Mouse (Mus musculus) CH12.LX (cell line): ENCODE data around the gene Gpr33. TPM values are rescaled to one million over a fixed set of nuclear protein-coding genes. Genes with fewer than 3 reads are reported as not detected.

Experiments
- DNase-seq: peaks from one replicate; pipeline ENCODE4 v3.0.0-alpha.2; 2013; ENCODE audit errors: extremely low read depth
- H3K27ac ChIP-seq: 2 replicates; pipeline ENCODE4 v1.5.1; 2012; ENCODE audit warnings: low read depth, mild to moderate bottlenecking, control low read depth, moderate library complexity; ENCODE audit not compliant: insufficient read depth
- H3K27me3 ChIP-seq: replicated peaks from 2 replicates; pipeline ENCODE3; 2012; ENCODE audit warnings: inconsistent platforms
- H3K36me3 ChIP-seq, 2 experiments: replicated peaks in 1 of 2; 2 replicates each; pipeline versions ENCODE3 to v1.6.1; 2012; ENCODE audit warnings: inconsistent platforms in 1 of 2, low read length in 1 of 2, mild to moderate bottlenecking in 1 of 2, mixed read lengths in 1 of 2, moderate library complexity in 1 of 2; ENCODE audit not compliant: control insufficient read depth in 1 of 2, insufficient read depth in 1 of 2
- H3K4me1 ChIP-seq, 2 experiments: 2 replicates each; pipeline ENCODE4 v1.6.1; 2012; ENCODE audit warnings: inconsistent platforms in 1 of 2, moderate library complexity in 1 of 2; ENCODE audit not compliant: insufficient read depth in 2 of 2, control insufficient read depth in 1 of 2
- H3K4me2 ChIP-seq: 2 replicates; pipeline ENCODE4 v1.6.1; 2012; ENCODE audit warnings: low read depth, mild to moderate bottlenecking, control low read depth; ENCODE audit not compliant: poor library complexity, insufficient read depth, severe bottlenecking
- H3K4me3 ChIP-seq, 3 experiments: fragments of 150-350 bp in 1 of 3; sonication (generic) in 1 of 3; replicated peaks in 1 of 3; 2 replicates each; pipeline versions ENCODE3 to v1.5.1; 2011 to 2012; ENCODE audit warnings: low read depth in 2 of 3, low read length in 2 of 3, mild to moderate bottlenecking in 2 of 3, moderate library complexity in 2 of 3, control low read depth in 1 of 3, improper control_type of control experiment in 1 of 3, inconsistent platforms in 1 of 3, mixed read lengths in 1 of 3; ENCODE audit not compliant: poor library complexity in 1 of 3
- H3K79me2 ChIP-seq: replicated peaks from 2 replicates; pipeline ENCODE4 v1.6.1; 2012; ENCODE audit warnings: mild to moderate bottlenecking, moderate library complexity; ENCODE audit not compliant: control insufficient read depth, poor library complexity, insufficient read depth, severe bottlenecking; ENCODE audit errors: extremely low read depth
- H3K9ac ChIP-seq: 2 replicates; pipeline ENCODE4 v1.6.1; 2012; ENCODE audit warnings: low read depth, mild to moderate bottlenecking, control low read depth, moderate library complexity; ENCODE audit not compliant: insufficient read depth
- H3K9me3 ChIP-seq: replicated peaks from 2 replicates; pipeline ENCODE3; 2012; ENCODE audit warnings: low read length, inconsistent platforms, mixed read lengths
- BHLHE40 ChIP-seq: IDR thresholded peaks from 2 replicates; pipeline ENCODE4 v1.6.1; 2011; ENCODE audit warnings: mild to moderate bottlenecking, low read depth, low read length, improper control_type of control experiment
- E2F4 ChIP-seq: IDR thresholded peaks from 2 replicates; pipeline ENCODE4 v1.6.1; 2011; ENCODE audit warnings: low read depth, low read length, improper control_type of control experiment; ENCODE audit not compliant: insufficient replicate concordance
- ETS1 ChIP-seq: conservative IDR thresholded peaks from 2 replicates; pipeline ENCODE4 v1.6.1; 2012; ENCODE audit warnings: low read depth, mild to moderate bottlenecking, inconsistent platforms, low read length, improper control_type of control experiment, moderate library complexity
- GABPA ChIP-seq: IDR thresholded peaks from 2 replicates; pipeline ENCODE4 v1.6.1; 2012; ENCODE audit warnings: low read depth, low read length, improper control_type of control experiment, inconsistent platforms; ENCODE audit not compliant: insufficient replicate concordance
- JUN ChIP-seq: IDR thresholded peaks from 2 replicates; pipeline ENCODE4 v1.6.1; 2011; ENCODE audit warnings: low read depth, mild to moderate bottlenecking, low read length, improper control_type of control experiment, moderate library complexity; ENCODE audit not compliant: insufficient read depth
- MAX ChIP-seq: IDR thresholded peaks from 2 replicates; pipeline ENCODE4 v1.6.1; 2011; ENCODE audit warnings: low read length, improper control_type of control experiment
- MAZ ChIP-seq: IDR thresholded peaks from 2 replicates; pipeline ENCODE4 v1.6.1; 2012; ENCODE audit warnings: low read depth, mild to moderate bottlenecking, inconsistent platforms, low read length, improper control_type of control experiment, moderate library complexity
- MYC ChIP-seq: IDR thresholded peaks from 2 replicates; pipeline ENCODE4 v1.6.1; 2011; ENCODE audit warnings: low read depth, mild to moderate bottlenecking, improper control_type of control experiment, low read length
- PAX5 ChIP-seq: IDR thresholded peaks from 2 replicates; pipeline ENCODE4 v1.6.1; 2012; ENCODE audit warnings: low read length, inconsistent platforms, mixed read lengths
- RAD21 ChIP-seq: IDR thresholded peaks from 2 replicates; pipeline ENCODE4 v1.6.1; 2011; ENCODE audit warnings: low read depth, mild to moderate bottlenecking, low read length, improper control_type of control experiment, moderate library complexity
- SIN3A ChIP-seq: IDR thresholded peaks from 2 replicates; pipeline ENCODE4 v1.6.1; 2012; ENCODE audit warnings: low read length, improper control_type of control experiment, inconsistent platforms
- TBP ChIP-seq: conservative IDR thresholded peaks from 2 replicates; pipeline ENCODE4 v1.6.1; 2011; ENCODE audit warnings: low read depth, low read length, improper control_type of control experiment
- UBTF ChIP-seq: IDR thresholded peaks from 2 replicates; pipeline ENCODE4 v1.6.1; 2012; ENCODE audit warnings: low read depth, mild to moderate bottlenecking, inconsistent platforms, low read length, improper control_type of control experiment, moderate library complexity
- ZC3H11A ChIP-seq: IDR thresholded peaks from 2 replicates; pipeline ENCODE4 v1.6.1; 2012; ENCODE audit warnings: low read depth, mild to moderate bottlenecking, inconsistent platforms, low read length, improper control_type of control experiment
- ZKSCAN1 ChIP-seq: IDR thresholded peaks from 2 replicates; pipeline ENCODE4 v1.6.1; 2012; ENCODE audit warnings: low read depth, inconsistent platforms, low read length, improper control_type of control experiment, borderline replicate concordance
- ZNF384 ChIP-seq: IDR thresholded peaks from 2 replicates; pipeline ENCODE4 v1.6.1; 2012; ENCODE audit warnings: low read depth, low read length, improper control_type of control experiment, inconsistent platforms
- dilution Hi-C: fragments of 300-500 bp; cut with MboI; formaldehyde crosslinking; loops from 2 replicates; pipeline ENCODE4 v1.14.3; 2020; ENCODE audit warnings: low sequenced_read_pairs; ENCODE audit not compliant: extremely low pct_unique_long_range_greater_than_20kb, extremely low pct_ligation_motif_present
- in situ Hi-C: fragments of 300-500 bp; cut with MboI; formaldehyde crosslinking; loops from 3 replicates; pipeline ENCODE4 v1.14.3; 2019; ENCODE audit warnings: low sequenced_read_pairs, low pct_ligation_motif_present, low pct_unique_long_range_greater_than_20kb, mixed read lengths
- polyA plus RNA-seq: library from polyadenylated mRNA; unstranded; fragments of >175 nt; gene quantifications from 2 replicates; pipeline ENCODE4 v1.2.1, GENCODE M21; 2012; ENCODE audit warnings: low read depth; ENCODE audit not compliant: insufficient read length
- total RNA-seq, 2 experiments: library from RNA; depleted of rRNA; stranded (reverse); fragments of 300-350 nt in 1 of 2; fragments of >200 nt in 1 of 2; gene quantifications; 2 replicates each; pipeline ENCODE4 v1.2.3; 2012 to 2014

Gene Gpr33
- total and polyA plus RNA-seq, 3 experiments = not detected

GRCm38 (mm10) chr12:51990629-51991028 is 37.2 kb downstream of the Gpr33 start:
- Histone ChIP-seq H3K9ac (no peak overlapping the region), H3K9me3 (no peaks in the 10 kb centered on the region), H3K27me3 (no peaks in the 10 kb centered on the region), H3K4me3 (no peak overlapping the region), H3K4me2 (no peak overlapping the region), H3K4me1 (no peaks in the 10 kb centered on the region; a peak in 1 of 4 replicates), H3K79me2 (no peaks in the 10 kb centered on the region), H3K36me3 (peaks cover 5 to 40% of the 10 kb centered on the region in 2 experiments), H3K27ac (no peak overlapping the region)
- dilution Hi-C loops (no loop called here), in situ Hi-C loops (no loop called here)
- TF ChIP-seq E2F4 (no peak), ZC3H11A (no peak), JUN (no peak), RAD21 (no peak), BHLHE40 (no peak), GABPA (no peak), UBTF (no peak), PAX5 (no peak), MAX (no peak), MAZ (no peak)
- no peak for DNase-seq

GRCm38 (mm10) chr12:51988536-51988935 is 39.3 kb downstream of the Gpr33 start:
- no peaks in the 10 kb centered on the region; a peak in 2 of 4 replicates for H3K4me1 ChIP-seq
- H3K9me3 ChIP-seq = no peaks in the 10 kb centered on the region
- no peak overlapping the region for H3K4me3 ChIP-seq
- H3K79me2 ChIP-seq = no peaks in the 10 kb centered on the region
- dilution Hi-C loops = no loop called here
- H3K4me2 ChIP-seq = no peak overlapping the region
- H3K27me3 ChIP-seq = no peaks in the 10 kb centered on the region
- TF ChIP-seq MAZ = no peak
- TF ChIP-seq TBP = no peak
- no peak for TF ChIP-seq E2F4
- TF ChIP-seq ZKSCAN1 = no peak
- no peak for TF ChIP-seq RAD21
- no peak for TF ChIP-seq PAX5
- TF ChIP-seq MYC = no peak
- TF ChIP-seq ETS1 = no peak
- TF ChIP-seq SIN3A = no peak
- TF ChIP-seq ZNF384 = no peak
- no peak overlapping the region for H3K9ac ChIP-seq
- H3K27ac ChIP-seq = no peak overlapping the region
- peaks cover 0 to 19% of the 10 kb centered on the region in 2 experiments for H3K36me3 ChIP-seq
- in situ Hi-C loops = no loop called here
- no peak for DNase-seq
